Mouse (Mus musculus): Measurements from ENCODE around the gene Pltp.

- TF ChIP-seq HCFC1 (IDR thresholded peaks at IDR 0.05; ENCODE audit: borderline replicate concordance, insufficient read depth, low read length): no peak
- no peak for TF ChIP-seq CHD2 (IDR thresholded peaks at IDR 0.05; ENCODE audit: low read depth, low read length)
- no peak for TF ChIP-seq ZC3H11A (IDR thresholded peaks at IDR 0.05; ENCODE audit: borderline replicate concordance, low read depth, low read length)
- no peak for TF ChIP-seq MAFK (IDR thresholded peaks at IDR 0.05; ENCODE audit: insufficient read depth, low read depth, low read length)
- no peak for TF ChIP-seq ZNF384 (IDR thresholded peaks at IDR 0.05; ENCODE audit: low read depth, low read length)
Measured at GRCm38 (mm10) chr2:164856309-164857100, 1.0 kb downstream of the Pltp start.
